Mouse (Mus musculus): ENCODE results near the gene Zfand3. TPM values are rescaled to one million over a fixed set of nuclear protein-coding genes. Genes with fewer than 3 reads are reported as not detected.

The Zfand3 gene
- polyA plus RNA-seq, 1 experiment = 69.3 TPM

- Histone ChIP-seq H3K4me1 (ENCODE audit: control insufficient read depth, insufficient read depth, low read length) (no peaks in the 10 kb centered on the region), H3K4me3 (ENCODE audit: low read depth, low read length) (no peak overlapping the region)
These were observed 65.2 kb downstream of the Zfand3 start for GRCm38 (mm10) chr17:30069776-30070175.

DNA sequence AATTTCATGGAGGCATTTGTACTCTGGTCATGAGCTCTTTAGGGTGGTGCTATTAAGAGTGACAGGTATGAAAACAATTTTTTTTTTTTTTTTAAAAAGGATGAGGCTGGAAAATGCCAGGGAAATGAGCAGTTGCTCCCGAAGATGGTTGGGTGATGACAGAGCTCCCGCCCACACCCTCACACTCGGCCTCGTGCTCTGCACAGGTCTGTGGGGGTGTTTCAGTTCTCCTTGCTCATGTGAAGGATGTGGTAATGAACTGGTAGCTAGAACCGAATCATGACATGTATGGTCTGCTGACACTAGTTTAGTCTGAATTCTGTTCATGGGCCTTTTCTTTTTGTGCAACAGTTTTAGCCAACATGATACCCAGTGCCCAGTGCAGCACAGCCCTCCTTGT is 66.1 kb downstream of the Zfand3 start:
- no peak overlapping the region for H3K27ac ChIP-seq (ENCODE audit: insufficient read depth, low read length)
- no peak overlapping the region for H3K9ac ChIP-seq (ENCODE audit: low read depth, poor library complexity, severe bottlenecking)
- no peak for TF ChIP-seq CTCF (IDR thresholded peaks at IDR 0.05; ENCODE audit: low read depth, low read length)
- TF ChIP-seq EP300 (IDR thresholded peaks at IDR 0.05; ENCODE audit: insufficient read depth, low read depth, low read length) = no peak
- TF ChIP-seq POLR2A (IDR thresholded peaks at IDR 0.05; ENCODE audit: insufficient read depth, low read length) = no peak
- H3K4me3 ChIP-seq (ENCODE audit: low read depth, low read length) = no peak overlapping the region
- H3K27me3 ChIP-seq (ENCODE audit: control insufficient read depth, insufficient read depth, low read length, poor library complexity, severe bottlenecking) = no peaks in the 10 kb centered on the region
- H3K4me1 ChIP-seq (ENCODE audit: control insufficient read depth, insufficient read depth, low read length) = no peaks in the 10 kb centered on the region
- no peaks in the 10 kb centered on the region for H3K9me3 ChIP-seq (replicated peaks; ENCODE audit: control insufficient read depth, insufficient read depth, low read length, poor library complexity, severe bottlenecking)
- no peaks in the 10 kb centered on the region; the same call in 1 of the 2 replicates for H3K36me3 ChIP-seq (ENCODE audit: control insufficient read depth, insufficient read depth, low read length, poor library complexity, severe bottlenecking)

More at GRCm38 (mm10) chr17:30069776-30070175, 65.2 kb downstream of the Zfand3 start:
- no peak overlapping the region for H3K9ac ChIP-seq (ENCODE audit: low read depth, poor library complexity, severe bottlenecking)
- H3K27me3 ChIP-seq (ENCODE audit: control insufficient read depth, insufficient read depth, low read length, poor library complexity, severe bottlenecking) = no peaks in the 10 kb centered on the region
- no peak overlapping the region for H3K27ac ChIP-seq (ENCODE audit: insufficient read depth, low read length)
- H3K9me3 ChIP-seq (replicated peaks; ENCODE audit: control insufficient read depth, insufficient read depth, low read length, poor library complexity, severe bottlenecking) = no peaks in the 10 kb centered on the region
- TF ChIP-seq CTCF (IDR thresholded peaks at IDR 0.05; ENCODE audit: low read depth, low read length) = no peak
- TF ChIP-seq EP300 (IDR thresholded peaks at IDR 0.05; ENCODE audit: insufficient read depth, low read depth, low read length) = no peak
- no peak for TF ChIP-seq POLR2A (IDR thresholded peaks at IDR 0.05; ENCODE audit: insufficient read depth, low read length)
- no peaks in the 10 kb centered on the region; the same call in 1 of the 2 replicates for H3K36me3 ChIP-seq (ENCODE audit: control insufficient read depth, insufficient read depth, low read length, poor library complexity, severe bottlenecking)

GRCm38 (mm10) chr17:30072613-30073012 is 68.1 kb downstream of the Zfand3 start:
- Histone ChIP-seq H3K4me3 (ENCODE audit: low read depth, low read length) (no peak overlapping the region), H3K27ac (ENCODE audit: insufficient read depth, low read length) (no peak overlapping the region), H3K4me1 (ENCODE audit: control insufficient read depth, insufficient read depth, low read length) (no peaks in the 10 kb centered on the region), H3K9me3 (replicated peaks; ENCODE audit: control insufficient read depth, insufficient read depth, low read length, poor library complexity, severe bottlenecking) (no peaks in the 10 kb centered on the region), H3K27me3 (ENCODE audit: control insufficient read depth, insufficient read depth, low read length, poor library complexity, severe bottlenecking) (no peaks in the 10 kb centered on the region), H3K9ac (ENCODE audit: low read depth, poor library complexity, severe bottlenecking) (no peak overlapping the region), H3K36me3 (ENCODE audit: control insufficient read depth, insufficient read depth, low read length, poor library complexity, severe bottlenecking) (no peaks in the 10 kb centered on the region; the same call in 1 of the 2 replicates)
- TF ChIP-seq EP300 (IDR thresholded peaks at IDR 0.05; ENCODE audit: insufficient read depth, low read depth, low read length) (no peak), CTCF (IDR thresholded peaks at IDR 0.05; ENCODE audit: low read depth, low read length) (no peak), POLR2A (IDR thresholded peaks at IDR 0.05; ENCODE audit: insufficient read depth, low read length) (no peak)

GRCm38 (mm10) chr17:30075896-30076295 is 71.4 kb downstream of the Zfand3 start:
- H3K27me3 ChIP-seq (ENCODE audit: control insufficient read depth, insufficient read depth, low read length, poor library complexity, severe bottlenecking) = no peaks in the 10 kb centered on the region
- no peak overlapping the region for H3K9ac ChIP-seq (ENCODE audit: low read depth, poor library complexity, severe bottlenecking)

DNA sequence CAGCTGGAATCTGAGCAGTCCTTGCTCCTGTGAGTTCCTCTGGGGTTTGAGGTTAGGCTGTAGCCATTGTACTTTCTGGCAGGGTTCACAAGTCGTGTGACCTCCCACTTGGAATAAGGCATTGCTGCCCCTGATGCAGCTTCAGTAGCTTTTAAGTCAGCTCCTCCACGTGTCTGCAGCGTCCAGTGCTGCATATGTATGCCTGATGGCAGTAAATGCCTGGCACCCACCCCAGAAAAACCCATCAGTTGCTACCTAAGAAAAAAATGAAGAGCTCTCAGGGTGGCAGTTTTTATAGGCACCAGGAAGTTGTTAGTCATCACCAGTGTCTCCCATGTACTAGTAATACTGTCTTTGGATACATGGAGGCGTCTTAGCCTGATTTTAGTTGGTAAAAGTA is 79.5 kb downstream of the Zfand3 start:
- no peaks in the 10 kb centered on the region for H3K4me1 ChIP-seq (ENCODE audit: control insufficient read depth, insufficient read depth, low read length)
- H3K4me3 ChIP-seq (ENCODE audit: low read depth, low read length) = no peak overlapping the region
- H3K36me3 ChIP-seq (ENCODE audit: control insufficient read depth, insufficient read depth, low read length, poor library complexity, severe bottlenecking) = no peaks in the 10 kb centered on the region
- H3K9me3 ChIP-seq (replicated peaks; ENCODE audit: control insufficient read depth, insufficient read depth, low read length, poor library complexity, severe bottlenecking) = no peaks in the 10 kb centered on the region
- no peak overlapping the region for H3K9ac ChIP-seq (ENCODE audit: low read depth, poor library complexity, severe bottlenecking)
- no peak overlapping the region for H3K27ac ChIP-seq (ENCODE audit: insufficient read depth, low read length)
- H3K27me3 ChIP-seq (ENCODE audit: control insufficient read depth, insufficient read depth, low read length, poor library complexity, severe bottlenecking) = no peaks in the 10 kb centered on the region
- TF ChIP-seq POLR2A (IDR thresholded peaks at IDR 0.05; ENCODE audit: insufficient read depth, low read length) = no peak
- TF ChIP-seq CTCF (IDR thresholded peaks at IDR 0.05; ENCODE audit: low read depth, low read length) = no peak
- TF ChIP-seq EP300 (IDR thresholded peaks at IDR 0.05; ENCODE audit: insufficient read depth, low read depth, low read length) = no peak

More at GRCm38 (mm10) chr17:30075896-30076295, 71.4 kb downstream of the Zfand3 start:
- Histone ChIP-seq H3K4me3 (ENCODE audit: low read depth, low read length) (no peak overlapping the region), H3K4me1 (ENCODE audit: control insufficient read depth, insufficient read depth, low read length) (no peaks in the 10 kb centered on the region), H3K36me3 (ENCODE audit: control insufficient read depth, insufficient read depth, low read length, poor library complexity, severe bottlenecking) (no peaks in the 10 kb centered on the region; the same call in 1 of the 2 replicates), H3K27ac (ENCODE audit: insufficient read depth, low read length) (no peak overlapping the region), H3K9me3 (replicated peaks; ENCODE audit: control insufficient read depth, insufficient read depth, low read length, poor library complexity, severe bottlenecking) (no peaks in the 10 kb centered on the region)
- no peak for TF ChIP-seq CTCF (IDR thresholded peaks at IDR 0.05; ENCODE audit: low read depth, low read length)
- no peak for TF ChIP-seq POLR2A (IDR thresholded peaks at IDR 0.05; ENCODE audit: insufficient read depth, low read length)
- no peak for TF ChIP-seq EP300 (IDR thresholded peaks at IDR 0.05; ENCODE audit: insufficient read depth, low read depth, low read length)

- Histone ChIP-seq H3K9ac (ENCODE audit: low read depth, poor library complexity, severe bottlenecking) (no peak overlapping the region), H3K4me1 (ENCODE audit: control insufficient read depth, insufficient read depth, low read length) (no peaks in the 10 kb centered on the region), H3K4me3 (ENCODE audit: low read depth, low read length) (no peak overlapping the region), H3K27me3 (ENCODE audit: control insufficient read depth, insufficient read depth, low read length, poor library complexity, severe bottlenecking) (no peaks in the 10 kb centered on the region), H3K9me3 (replicated peaks; ENCODE audit: control insufficient read depth, insufficient read depth, low read length, poor library complexity, severe bottlenecking) (no peaks in the 10 kb centered on the region), H3K27ac (ENCODE audit: insufficient read depth, low read length) (no peak overlapping the region), H3K36me3 (ENCODE audit: control insufficient read depth, insufficient read depth, low read length, poor library complexity, severe bottlenecking) (no peaks in the 10 kb centered on the region)
- no peak for TF ChIP-seq EP300 (IDR thresholded peaks at IDR 0.05; ENCODE audit: insufficient read depth, low read depth, low read length)
- no peak for TF ChIP-seq POLR2A (IDR thresholded peaks at IDR 0.05; ENCODE audit: insufficient read depth, low read length)
- TF ChIP-seq CTCF (IDR thresholded peaks at IDR 0.05; ENCODE audit: low read depth, low read length) = no peak
These were observed 82.2 kb downstream of the Zfand3 start for GRCm38 (mm10) chr17:30086695-30087094.

Data from ES-Bruce4 (cell line).